9 mouse cellular contexts compared by ENCODE assay signal in the genomic region with DNA sequence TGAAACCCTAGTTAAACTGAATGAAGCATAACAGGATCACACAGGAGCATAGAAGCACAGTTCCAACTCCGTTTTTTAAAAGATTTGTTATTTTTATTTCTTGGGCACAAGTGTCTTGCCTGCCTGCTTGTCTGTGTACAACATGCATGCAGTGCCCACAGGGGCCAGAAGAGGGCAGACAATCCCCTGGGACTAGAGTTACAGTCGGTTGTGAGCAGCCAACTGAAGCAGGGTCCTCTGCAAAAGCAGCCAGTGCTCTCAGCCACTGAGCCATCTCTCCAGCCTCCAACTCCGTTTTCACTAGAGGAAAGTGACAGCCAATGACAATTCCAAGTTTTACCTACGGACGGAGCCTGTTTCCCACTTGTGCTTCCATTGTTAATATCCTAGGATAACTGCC. TPM values are rescaled to one million over a fixed set of nuclear protein-coding genes. Genes with fewer than 3 reads are reported as not detected.
A peak's percentile ranks its signal among the peaks of the same experiment; 100 is the strongest.
DNase-seq lines count a peak whose midpoint lies in the region; ATAC-seq and TF ChIP-seq lines count a peak whose summit lies in the region.
"Had no signal": no experiment of that assay in that cellular context is flagged by ENCODE, and none has a peak within 500 bp of the region (broad histone marks: within the 10 kb centered on the region; RNA-seq: fewer than 3 reads in every experiment).

No protein-coding gene starts in this region.

- no peak for TF ChIP-seq POLR2A in lung, adult 2 months (IDR thresholded peaks at IDR 0.05; ENCODE audit: borderline replicate concordance, extremely low read depth, low read depth, low read length)

- no peak overlapping the region for H3K4me2 ChIP-seq in forebrain, embryonic 11.5 days (ENCODE audit: low read depth, low read length, severe bottlenecking)
- no peak overlapping the region for H3K4me2 ChIP-seq in forebrain, embryonic 12.5 days
- H3K4me2 ChIP-seq in midbrain, postnatal 0 days (ENCODE audit: low read depth, low read length, poor library complexity, severe bottlenecking), result no peak overlapping the region

- DNase-seq in forebrain, embryonic 11.5 days (ENCODE audit: low spot score), result peak; percentile 73
- DNase-seq in lung, adult 2 months, result peak; percentile 6
- no peak for DNase-seq in lung, postnatal 25 days (ENCODE audit: low spot score)
- DNase-seq in WW6 (ENCODE audit: low read depth, low spot score), result peak; percentile 43
- peak; percentile 52 for DNase-seq in heart, postnatal 4 days
- peak; percentile 59 for DNase-seq in midbrain, postnatal 0 days (ENCODE audit: low spot score)
- no peak for DNase-seq in cerebellum, adult 18-20 months

- H3K4me3 ChIP-seq in forebrain, embryonic 11.5 days (ENCODE audit: low read depth, low read length), result no peak overlapping the region
- no peak overlapping the region for H3K4me3 ChIP-seq in forebrain, embryonic 12.5 days (replicated peaks)
- H3K4me3 ChIP-seq in lung, adult 2 months (replicated peaks; ENCODE audit: extremely low read depth, low read depth, low read length), result no peak overlapping the region
- H3K4me3 ChIP-seq in midbrain, postnatal 0 days (ENCODE audit: low read depth, low read length), result no peak overlapping the region

- no peaks in the 10 kb centered on the region for H3K36me3 ChIP-seq in forebrain, embryonic 11.5 days (ENCODE audit: control insufficient read depth, insufficient read depth, low read length)
- H3K36me3 ChIP-seq in forebrain, embryonic 12.5 days (replicated peaks), result no peaks in the 10 kb centered on the region
- no peaks in the 10 kb centered on the region for H3K36me3 ChIP-seq in midbrain, postnatal 0 days (ENCODE audit: insufficient read depth, low read length)

- H3K4me1 ChIP-seq in forebrain, embryonic 11.5 days (replicated peaks; ENCODE audit: control insufficient read depth, insufficient read depth, low read length), result no peaks in the 10 kb centered on the region
- no peaks in the 10 kb centered on the region for H3K4me1 ChIP-seq in forebrain, embryonic 12.5 days
- H3K4me1 ChIP-seq in lung, adult 2 months (ENCODE audit: control insufficient read depth, insufficient read depth, low read length), result no peaks in the 10 kb centered on the region
- no peaks in the 10 kb centered on the region for H3K4me1 ChIP-seq in midbrain, postnatal 0 days (ENCODE audit: insufficient read depth, low read length)

- H3K9ac ChIP-seq in forebrain, embryonic 11.5 days (ENCODE audit: low read length), result no peak overlapping the region
- H3K9ac ChIP-seq in forebrain, embryonic 12.5 days, result no peak overlapping the region
- H3K9ac ChIP-seq in midbrain, postnatal 0 days (replicated peaks; ENCODE audit: low read length, poor library complexity, severe bottlenecking), result no peak overlapping the region

- H3K9me3 ChIP-seq in forebrain, embryonic 11.5 days (ENCODE audit: control insufficient read depth, low read length), result no peaks in the 10 kb centered on the region
- H3K9me3 ChIP-seq in forebrain, embryonic 12.5 days, result no peaks in the 10 kb centered on the region
- no peaks in the 10 kb centered on the region for H3K9me3 ChIP-seq in midbrain, postnatal 0 days (ENCODE audit: low read length)

- 56% methylated on average over 5 of the region's 5 CpGs for WGBS in forebrain, embryonic 11.5 days
- WGBS in forebrain, embryonic 12.5 days, result 54% methylated on average over 5 of the region's 5 CpGs
- 57% methylated on average over 5 of the region's 5 CpGs for WGBS in lung, adult 2 months
- WGBS in midbrain, postnatal 0 days, result 57% methylated on average over 5 of the region's 5 CpGs

- TF ChIP-seq CTCF in lung, adult 2 months (IDR thresholded peaks at IDR 0.05; ENCODE audit: insufficient read depth, low read length), result peak; percentile 43
- TF ChIP-seq CTCF in midbrain, postnatal 0 days (IDR thresholded peaks at IDR 0.05), result peak; percentile 68

- H3K27ac ChIP-seq in forebrain, embryonic 11.5 days (ENCODE audit: low read depth, low read length), result no peak overlapping the region
- no peak overlapping the region for H3K27ac ChIP-seq in forebrain, embryonic 12.5 days
- no peak overlapping the region for H3K27ac ChIP-seq in midbrain, postnatal 0 days (ENCODE audit: low read depth, low read length)

- no peak for ATAC-seq in forebrain, embryonic 11.5 days (replicated peaks; ENCODE audit: low FRiP score)
- ATAC-seq in forebrain, embryonic 12.5 days (ENCODE audit: low FRiP score), result no peak
- ATAC-seq in midbrain, postnatal 0 days (ENCODE audit: low FRiP score), result no peak

- H3K27me3 ChIP-seq in forebrain, embryonic 11.5 days (ENCODE audit: control insufficient read depth, insufficient read depth, low read length), result no peaks in the 10 kb centered on the region
- H3K27me3 ChIP-seq in forebrain, embryonic 12.5 days, result no peaks in the 10 kb centered on the region
- H3K27me3 ChIP-seq in midbrain, postnatal 0 days (ENCODE audit: insufficient read depth, low read length), result no peaks in the 10 kb centered on the region

RNA-seq across cellular contexts. Expression of gene Rxfp2, which starts 33.4 kb away (rescaled TPM):
- polyA plus RNA-seq in forebrain, embryonic 11.5 days (2014; fragmentation: Nextera tagmentation; extraction: Ambion mirVana), result 0.33 and 0.44 TPM in 2 replicates
- polyA plus RNA-seq in forebrain, embryonic 12.5 days (2016; fragmentation: Nextera tagmentation; extraction: Ambion mirVana), result 0.22 and 0.47 TPM in 2 replicates
- 0.17 and 0.26 TPM in 2 replicates for polyA plus RNA-seq in lung, adult 2 months (2012; rRNA removed)
- not detected for total RNA-seq in heart, postnatal 4 days (2021)
- 0.38 and 1.5 TPM in 2 replicates for total RNA-seq in midbrain, postnatal 0 days (2014; rRNA removed)
- polyA plus RNA-seq in midbrain, postnatal 0 days (2015; fragmentation: Nextera tagmentation; extraction: Ambion mirVana), result 1.4 and 1.6 TPM in 2 replicates
- total RNA-seq: heart, postnatal 36 days had no signal

Comparison
In these comparisons a context has a peak if more than half of its experiments do, and no peak if none do; other contexts are left out.
1. DNase-seq: peak in forebrain, embryonic 11.5 days (single experiment), lung, adult 2 months (single experiment), WW6 (single experiment), heart, postnatal 4 days (single experiment) and midbrain, postnatal 0 days (single experiment); none in lung, postnatal 25 days (single experiment) and cerebellum, adult 18-20 months (0 of 2).